Mouse (Mus musculus) lung, postnatal 0 days (tissue): ENCODE data around the gene Sphk1. TPM values are rescaled to one million over a fixed set of nuclear protein-coding genes. Genes with fewer than 3 reads are reported as not detected.
A peak's percentile ranks its signal among the peaks of the same experiment; 100 is the strongest.

Experiments
- ATAC-seq: fragments of 200-750 bp; cut with Nextera tagmentation; 2 replicates; pipeline ENCODE4 v1.8.0; 2017; ENCODE audit warnings: moderate library complexity
- DNase-seq: peaks from one replicate; pipeline ENCODE4 v3.0.0-alpha.2; 2016; ENCODE audit warnings: low spot score
- H3K27ac ChIP-seq: fragments of 300-500 bp; sonication (generic); 2 replicates; pipeline ENCODE4 v1.5.1; 2014; ENCODE audit warnings: antibody characterized with exemption, mild to moderate bottlenecking, low read length, mixed read lengths
- H3K27me3 ChIP-seq: fragments of 300-500 bp; sonication (generic); replicated peaks from 2 replicates; pipeline ENCODE4 v1.6.1; 2014; ENCODE audit warnings: low read length, mixed read lengths; ENCODE audit not compliant: insufficient read depth
- H3K36me3 ChIP-seq: fragments of 300-500 bp; sonication (generic); 2 replicates; pipeline ENCODE4 v1.6.1; 2014; ENCODE audit warnings: low read length, mixed read lengths; ENCODE audit not compliant: insufficient read depth
- H3K4me1 ChIP-seq: fragments of 300-500 bp; sonication (generic); 2 replicates; pipeline ENCODE4 v1.6.1; 2014; ENCODE audit warnings: antibody characterized with exemption, low read depth, low read length, mixed read lengths; ENCODE audit not compliant: insufficient read depth
- H3K4me2 ChIP-seq: fragments of 300-500 bp; sonication (generic); replicated peaks from 2 replicates; pipeline ENCODE4 v1.6.1; 2014; ENCODE audit warnings: low read depth, mild to moderate bottlenecking, low read length, moderate library complexity, mixed read lengths
- H3K4me3 ChIP-seq: fragments of 300-500 bp; sonication (generic); 2 replicates; pipeline ENCODE4 v1.5.1; 2014; ENCODE audit warnings: low read depth, low read length
- H3K9ac ChIP-seq: fragments of 300-500 bp; sonication (generic); replicated peaks from 2 replicates; pipeline ENCODE4 v1.6.1; 2014; ENCODE audit warnings: low read depth, mild to moderate bottlenecking
- H3K9me3 ChIP-seq: fragments of 300-500 bp; sonication (generic); 2 replicates; pipeline ENCODE4 v1.6.1; 2016; ENCODE audit warnings: low read length, mixed read lengths
- CTCF ChIP-seq: IDR thresholded peaks from 2 replicates; pipeline ENCODE4 v1.5.1; 2016; ENCODE audit warnings: antibody characterized with exemption, mild to moderate bottlenecking
- EP300 ChIP-seq: IDR thresholded peaks from 2 replicates; pipeline ENCODE4 v1.6.1; 2016; ENCODE audit warnings: antibody characterized with exemption, mild to moderate bottlenecking, control low read depth
- WGBS: fragments of 180-500 bp; shearing (Covaris S2); extraction: QIAGEN DNeasy Blood & Tissue Kit; methylation state at CpG from one replicate; pipeline ENCODE4 v1.1.7; 2014; 5-methylcytosine and 5-hydroxymethylcytosine counted together
- polyA plus RNA-seq: library from polyadenylated mRNA; unstranded; fragments of >200 nt; fragmentation: Nextera tagmentation; extraction: Ambion mirVana; gene quantifications from 2 replicates; pipeline ENCODE4 v1.2.1, GENCODE M21; 2015

Sphk1 gene
- polyA plus RNA-seq, 1 experiment from 2014 or later = 56.3 TPM

GRCm38 (mm10) chr11:116571767-116572679 is 41.3 kb downstream of the Sphk1 start:
- H3K36me3 ChIP-seq = no peaks in the 10 kb centered on the region
- H3K4me1 ChIP-seq = peaks cover 6% of the 10 kb centered on the region; the same call in 1 of the 2 replicates
- ATAC-seq = no peak
- no peaks in the 10 kb centered on the region for H3K27me3 ChIP-seq
- 66% methylated on average over 19 of the region's 19 CpGs for WGBS
- no peaks in the 10 kb centered on the region for H3K9me3 ChIP-seq
- no peak overlapping the region for H3K4me2 ChIP-seq
- no peak overlapping the region for H3K4me3 ChIP-seq
- no peak overlapping the region for H3K27ac ChIP-seq
- H3K9ac ChIP-seq = no peak overlapping the region
- DNase-seq = no peak
- no peak for TF ChIP-seq CTCF
- TF ChIP-seq EP300 = no peak

GRCm38 (mm10) chr11:116572756-116573543 is 42.2 kb downstream of the Sphk1 start:
- WGBS = 53% methylated on average over 12 of the region's 12 CpGs
- H3K4me3 ChIP-seq = no peak overlapping the region
- ATAC-seq = peak; percentile 46
- peak; percentile 60 for DNase-seq
- no peaks in the 10 kb centered on the region for H3K36me3 ChIP-seq
- no peak overlapping the region for H3K4me2 ChIP-seq
- H3K9ac ChIP-seq = no peak overlapping the region
- no peaks in the 10 kb centered on the region for H3K9me3 ChIP-seq
- no peaks in the 10 kb centered on the region for H3K27me3 ChIP-seq
- no peak for TF ChIP-seq CTCF
- TF ChIP-seq EP300 = no peak
- H3K27ac ChIP-seq = no peak overlapping the region
- H3K4me1 ChIP-seq = peaks cover 6% of the 10 kb centered on the region; the same call in 1 of the 2 replicates

- DNase-seq = no peak
- no peaks in the 10 kb centered on the region for H3K36me3 ChIP-seq
- H3K9ac ChIP-seq = no peak overlapping the region
- TF ChIP-seq CTCF = no peak
- no peak for TF ChIP-seq EP300
- ATAC-seq = no peak
- H3K9me3 ChIP-seq = no peaks in the 10 kb centered on the region
- WGBS = 71% methylated on average over 6 of the region's 6 CpGs
- peaks cover 6% of the 10 kb centered on the region; the same call in 1 of the 2 replicates for H3K4me1 ChIP-seq
- no peak overlapping the region for H3K4me3 ChIP-seq
- no peak overlapping the region for H3K4me2 ChIP-seq
- no peaks in the 10 kb centered on the region for H3K27me3 ChIP-seq
- H3K27ac ChIP-seq = no peak overlapping the region
These were observed 43.8 kb downstream of the Sphk1 start for GRCm38 (mm10) chr11:116574486-116574885.

- Histone ChIP-seq H3K4me3 (no peak overlapping the region), H3K27me3 (no peaks in the 10 kb centered on the region), H3K9me3 (no peaks in the 10 kb centered on the region), H3K9ac (no peak overlapping the region), H3K36me3 (no peaks in the 10 kb centered on the region), H3K4me2 (no peak overlapping the region), H3K27ac (no peak overlapping the region), H3K4me1 (peaks cover 6% of the 10 kb centered on the region; the same call in 1 of the 2 replicates)
- DNase-seq (no peak), ATAC-seq (no peak)
- TF ChIP-seq EP300 = no peak
- WGBS = 80% methylated on average over 6 of the region's 6 CpGs
These were observed 44.3 kb downstream of the Sphk1 start for GRCm38 (mm10) chr11:116574982-116575381.

- H3K4me3 ChIP-seq = no peak overlapping the region
- H3K36me3 ChIP-seq = no peaks in the 10 kb centered on the region
- ATAC-seq (peak; percentile 10; the same call in 1 of the 2 replicates), DNase-seq (no peak)
- TF ChIP-seq CTCF (no peak), EP300 (no peak)
- no peak overlapping the region for H3K9ac ChIP-seq
- no peak overlapping the region for H3K27ac ChIP-seq
- H3K4me1 ChIP-seq = peaks cover 7% of the 10 kb centered on the region; the same call in 1 of the 2 replicates
- H3K9me3 ChIP-seq = no peaks in the 10 kb centered on the region
- no peaks in the 10 kb centered on the region for H3K27me3 ChIP-seq
- WGBS = 72% methylated on average over 2 of the region's 2 CpGs
- H3K4me2 ChIP-seq = no peak overlapping the region
These were observed 44.7 kb downstream of the Sphk1 start for GRCm38 (mm10) chr11:116575396-116575795.

GRCm38 (mm10) chr11:116579280-116579679 is 48.6 kb downstream of the Sphk1 start:
- no peaks in the 10 kb centered on the region for H3K9me3 ChIP-seq
- H3K4me3 ChIP-seq = no peak overlapping the region
- DNase-seq = no peak
- no peaks in the 10 kb centered on the region for H3K27me3 ChIP-seq
- WGBS = 88% methylated on average over 3 of the region's 3 CpGs
- H3K9ac ChIP-seq = no peak overlapping the region
- no peak overlapping the region for H3K4me2 ChIP-seq
- peaks cover 6% of the 10 kb centered on the region; the same call in 1 of the 2 replicates for H3K4me1 ChIP-seq
- no peak for TF ChIP-seq EP300
- TF ChIP-seq CTCF = no peak
- H3K27ac ChIP-seq = no peak overlapping the region
- ATAC-seq = no peak
- no peaks in the 10 kb centered on the region for H3K36me3 ChIP-seq
